8 mouse cellular contexts compared by ENCODE assay signal in the genomic region with DNA sequence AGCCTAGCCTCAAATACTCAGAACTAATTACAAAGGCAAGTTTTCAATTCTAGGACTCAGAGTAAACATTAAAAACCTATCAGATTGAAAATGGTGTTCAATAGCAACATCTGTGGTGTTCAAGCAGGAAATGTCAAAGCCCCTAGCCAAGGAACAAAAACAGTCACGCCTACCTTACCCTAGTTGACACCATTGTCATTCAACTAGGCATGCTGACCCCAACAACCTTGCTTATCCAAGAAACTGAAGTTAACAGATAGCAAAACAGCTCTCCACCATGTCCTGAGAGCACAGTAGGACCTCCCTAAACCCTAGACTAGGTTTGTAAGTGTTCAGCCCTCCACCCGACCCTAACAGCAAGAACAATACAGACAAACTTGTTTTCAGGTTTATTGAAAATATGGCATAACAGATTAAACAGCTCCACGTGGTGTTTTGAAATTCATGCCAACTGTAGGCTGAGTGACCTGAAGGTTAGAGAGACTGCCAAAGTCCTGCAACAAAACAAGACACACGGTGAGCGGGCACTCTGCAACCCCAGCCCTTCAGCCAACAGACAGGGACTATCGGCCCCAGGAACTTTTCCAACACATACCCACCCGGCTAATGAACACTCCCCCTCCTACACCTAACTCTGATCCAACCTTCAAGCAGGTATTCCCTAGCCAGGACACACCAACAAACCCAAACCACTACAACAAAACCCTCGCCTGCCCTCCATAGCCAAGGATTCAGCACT. TPM values are rescaled to one million over a fixed set of nuclear protein-coding genes. Genes with fewer than 3 reads are reported as not detected.
DNase-seq lines count a peak whose midpoint lies in the region; ATAC-seq and TF ChIP-seq lines count a peak whose summit lies in the region.

No protein-coding gene starts in this region.

- no peak overlapping the region for H3K27ac ChIP-seq in CH12.LX (ENCODE audit: insufficient read depth, low read depth)
- no peak overlapping the region for H3K27ac ChIP-seq in heart, embryonic 14.5 days (replicated peaks in 1 of 2; ENCODE audit: control insufficient read depth in 1 of 2, insufficient read depth in 1 of 2, low read depth in 2 of 2, low read length in 2 of 2)
- peak overlapping the region; percentile 54 for H3K27ac ChIP-seq in liver, embryonic 11.5 days (ENCODE audit: low read depth, low read length)

- no peaks in the 10 kb centered on the region for H3K27me3 ChIP-seq in CH12.LX (replicated peaks)
- H3K27me3 ChIP-seq in heart, embryonic 14.5 days (ENCODE audit: control insufficient read depth, insufficient read depth, low read length): no peaks in the 10 kb centered on the region
- H3K27me3 ChIP-seq in liver, embryonic 11.5 days (replicated peaks; ENCODE audit: control insufficient read depth, insufficient read depth, low read length): no peaks in the 10 kb centered on the region

- H3K9me3 ChIP-seq in CH12.LX (replicated peaks; ENCODE audit: low read length): no peaks in the 10 kb centered on the region
- no peaks in the 10 kb centered on the region for H3K9me3 ChIP-seq in heart, embryonic 14.5 days (ENCODE audit: control insufficient read depth, low read length)
- H3K9me3 ChIP-seq in liver, embryonic 11.5 days (ENCODE audit: control insufficient read depth, low read length): no peaks in the 10 kb centered on the region

- DNase-seq in A20 (ENCODE audit: low read depth, low spot score) (peak; percentile 10), CH12.LX (ENCODE audit: extremely low read depth) (no peak)
- DNase-seq in liver, embryonic 11.5 days (ENCODE audit: low spot score): no peak
- no peak for DNase-seq in right cerebral cortex, postnatal 4 days
- DNase-seq in layer of hippocampus, postnatal 14 days (ENCODE audit: low spot score in 2 of 2): no peak
- DNase-seq in layer of hippocampus, postnatal 36 days: no peak
- no peak for DNase-seq in cerebellum, adult 18-20 months

- H3K9ac ChIP-seq in CH12.LX (ENCODE audit: insufficient read depth, low read depth): peak overlapping the region; percentile 99
- peak overlapping the region; percentile 99 for H3K9ac ChIP-seq in heart, embryonic 14.5 days (ENCODE audit: low read length)
- peak overlapping the region; percentile 100 for H3K9ac ChIP-seq in liver, embryonic 11.5 days (ENCODE audit: low read depth, low read length)

- dilution Hi-C loops in CH12.LX (cut with MboI; ENCODE audit: extremely low pct_ligation_motif_present, extremely low pct_unique_long_range_greater_than_20kb, low sequenced_read_pairs): no loop called here

- in situ Hi-C loops in CH12.LX (cut with MboI; ENCODE audit: low pct_ligation_motif_present, low pct_unique_long_range_greater_than_20kb, low sequenced_read_pairs): loop anchor here (5.0 kb wide), 1 partner anchor 175 kb away; no protein-coding TSS in a partner anchor

- WGBS in heart, embryonic 14.5 days: 56% methylated on average over 8 of the region's 8 CpGs
- 58% methylated on average over 8 of the region's 8 CpGs for WGBS in liver, embryonic 11.5 days

- no peak for ATAC-seq in heart, embryonic 14.5 days (ENCODE audit: insufficient number of reproducible peaks, insufficient read depth, low FRiP score, low read depth)
- no peak for ATAC-seq in liver, embryonic 11.5 days (replicated peaks; ENCODE audit: low FRiP score)

- peak overlapping the region; percentile 89 for H3K4me2 ChIP-seq in CH12.LX (ENCODE audit: insufficient read depth, low read depth, poor library complexity, severe bottlenecking)
- H3K4me2 ChIP-seq in heart, embryonic 14.5 days (ENCODE audit: low read length): peak overlapping the region; percentile 94
- peak overlapping the region; percentile 94 for H3K4me2 ChIP-seq in liver, embryonic 11.5 days

- TF ChIP-seq RAD21 in CH12.LX (IDR thresholded peaks at IDR 0.05; ENCODE audit: low read depth, low read length): no peak

- TF ChIP-seq EP300 in CH12.LX (IDR thresholded peaks at IDR 0.05; ENCODE audit: low read length): no peak

- no peak for TF ChIP-seq CTCF in CH12.LX (conservative IDR thresholded peaks at IDR 0.05 in 1 of 2, IDR thresholded peaks at IDR 0.05 in 1 of 2; ENCODE audit: low read depth in 2 of 2, low read length in 2 of 2)

- H3K4me3 ChIP-seq in CH12.LX (replicated peaks in 1 of 3; ENCODE audit: low read depth in 2 of 3, low read length in 2 of 3, poor library complexity in 1 of 3): peak overlapping the region; percentile 89 to 100 (median 99)
- H3K4me3 ChIP-seq in heart, embryonic 14.5 days (ENCODE audit: control insufficient read depth in 1 of 2, insufficient read depth in 1 of 2, low read depth in 1 of 2, low read length in 2 of 2): peak overlapping the region in 1 of 2 experiments; percentile 93; a peak in 2 of 4 replicates
- peak overlapping the region; percentile 99 for H3K4me3 ChIP-seq in liver, embryonic 11.5 days (ENCODE audit: low read depth, low read length)

- peaks cover 2 to 34% of the 10 kb centered on the region in 2 experiments; a peak in 2 of 4 replicates for H3K4me1 ChIP-seq in CH12.LX (ENCODE audit: control insufficient read depth in 1 of 2, insufficient read depth in 2 of 2)
- H3K4me1 ChIP-seq in heart, embryonic 14.5 days (ENCODE audit: control insufficient read depth in 2 of 2, insufficient read depth in 2 of 2, low read length in 2 of 2): peaks cover 14 to 23% of the 10 kb centered on the region in 2 experiments
- H3K4me1 ChIP-seq in liver, embryonic 11.5 days (replicated peaks; ENCODE audit: control insufficient read depth, insufficient read depth, low read length): peaks cover 16% of the 10 kb centered on the region

- H3K79me2 ChIP-seq in CH12.LX (replicated peaks; ENCODE audit: control insufficient read depth, extremely low read depth, insufficient read depth, poor library complexity, severe bottlenecking): peaks cover 40% of the 10 kb centered on the region

- TF ChIP-seq POLR2A in CH12.LX (IDR thresholded peaks at IDR 0.05; ENCODE audit: low read depth, low read length): no peak; the same call in 1 of the 2 replicates

- peaks cover 62 to 70% of the 10 kb centered on the region in 2 experiments for H3K36me3 ChIP-seq in CH12.LX (replicated peaks in 1 of 2; ENCODE audit: control insufficient read depth in 1 of 2, insufficient read depth in 1 of 2, low read length in 1 of 2)
- H3K36me3 ChIP-seq in heart, embryonic 14.5 days (ENCODE audit: control insufficient read depth, insufficient read depth, low read length): peaks cover 65% of the 10 kb centered on the region
- H3K36me3 ChIP-seq in liver, embryonic 11.5 days (ENCODE audit: control insufficient read depth, insufficient read depth, low read length): peaks cover 41% of the 10 kb centered on the region

TF ChIP-seq in CH12.LX, 34 proteins besides CTCF, POLR2A, EP300 and RAD21:
- TF ChIP-seq MYC (IDR thresholded peaks at IDR 0.05; ENCODE audit: low read depth, low read length): no peak
- TF ChIP-seq JUN (IDR thresholded peaks at IDR 0.05; ENCODE audit: insufficient read depth, low read depth, low read length): no peak
- no peak for TF ChIP-seq MAZ (IDR thresholded peaks at IDR 0.05; ENCODE audit: low read depth, low read length)
- TF ChIP-seq GABPA (IDR thresholded peaks at IDR 0.05; ENCODE audit: insufficient replicate concordance, low read depth, low read length): no peak
- TF ChIP-seq UBTF (IDR thresholded peaks at IDR 0.05; ENCODE audit: low read depth, low read length): no peak
- no peak for TF ChIP-seq SIN3A (IDR thresholded peaks at IDR 0.05; ENCODE audit: low read length)
- no peak for TF ChIP-seq PAX5 (IDR thresholded peaks at IDR 0.05; ENCODE audit: low read length)
TF ChIP-seq in CH12.LX: peak in this region for 0.

RNA-seq across cellular contexts. Expression of gene Rps17, which starts 2.5 kb away (rescaled TPM):
- total RNA-seq in CH12.LX (2012; rRNA removed) (5,063 and 5,120 TPM in 2 replicates), CH12.LX (2014; rRNA removed) (4,582 and 5,238 TPM in 2 replicates)
- polyA plus RNA-seq in CH12.LX (2012; ENCODE audit: insufficient read length, low read depth): 2,159 and 2,532 TPM in 2 replicates
- polyA plus RNA-seq in heart, embryonic 14.5 days (2014; fragmentation: Nextera tagmentation; extraction: Ambion mirVana): 964 and 1,032 TPM in 2 replicates
- polyA plus RNA-seq in liver, embryonic 11.5 days (2014; fragmentation: Nextera tagmentation; extraction: Ambion mirVana): 1,540 and 1,655 TPM in 2 replicates
- 100 to 1,000 TPM; 554 to 595 TPM for total RNA-seq in layer of hippocampus, postnatal 14 days (2021)
- total RNA-seq in layer of hippocampus, postnatal 36 days (2021): 100 to 1,000 TPM; 546 to 562 TPM

Comparison
In these comparisons a context has a peak if more than half of its experiments do, and no peak if none do; other contexts are left out.
1. RNA of gene Rps17, which starts 2.5 kb away (total RNA-seq): 4,582 to 5,238 TPM in CH12.LX; 554 to 595 TPM in layer of hippocampus, postnatal 14 days and 546 to 562 TPM in layer of hippocampus, postnatal 36 days; every median in the first group is over 4 times any median in the second.
2. Peak in every context shown above with its lines, with median percentiles within 50 percentile points of each other: H3K4me2 ChIP-seq and H3K9ac ChIP-seq.